Mouse (Mus musculus) liver, postnatal 0 days (tissue): ENCODE data around the gene Sac3d1.

Experiments used
- CTCF ChIP-seq: sonication (generic); IDR thresholded peaks from 2 replicates; pipeline ENCODE4 v1.5.1; 2016; ENCODE audit warnings: antibody characterized with exemption, low read depth
- EP300 ChIP-seq: IDR thresholded peaks from 2 replicates; pipeline ENCODE4 v1.6.1; 2016; ENCODE audit warnings: antibody characterized with exemption, low read depth, mild to moderate bottlenecking

- TF ChIP-seq CTCF, result no peak
- TF ChIP-seq EP300, result no peak
These were observed 47.7 kb downstream of the Sac3d1 start for GRCm38 (mm10) chr19:6070571-6071250.
